Mouse (Mus musculus): ENCODE measurements around the gene Pepd. TPM values are rescaled to one million over a fixed set of nuclear protein-coding genes. Genes with fewer than 3 reads are reported as not detected.

The Pepd gene
- polyA plus RNA-seq, 1 experiment from 2014 or later = 53.4 TPM

- no peak overlapping the region for H3K27ac ChIP-seq
- H3K9me3 ChIP-seq = no peaks in the 10 kb centered on the region
- no peaks in the 10 kb centered on the region for H3K27me3 ChIP-seq
- H3K4me2 ChIP-seq = no peak overlapping the region
- H3K36me3 ChIP-seq = peaks cover 35% of the 10 kb centered on the region
- WGBS = 77% methylated on average over 6 of the region's 6 CpGs
- H3K4me1 ChIP-seq = peaks cover 25% of the 10 kb centered on the region
- no peak for ATAC-seq (ENCODE audit: insufficient number of reproducible peaks, insufficient read depth, low FRiP score, low TSS enrichment, low read depth)
- no peak overlapping the region for H3K4me3 ChIP-seq
- H3K9ac ChIP-seq = no peak overlapping the region
Measured at GRCm38 (mm10) chr7:35030567-35030966, 118.4 kb downstream of the Pepd start.

GRCm38 (mm10) chr7:35035141-35035553, 123.0 kb downstream of the Pepd start:
- H3K4me2 ChIP-seq = no peak overlapping the region
- H3K4me1 ChIP-seq = peaks cover 19% of the 10 kb centered on the region
- no peak overlapping the region for H3K4me3 ChIP-seq
- H3K9ac ChIP-seq = no peak overlapping the region
- no peaks in the 10 kb centered on the region for H3K27me3 ChIP-seq
- peak overlapping the region; percentile 39 for H3K27ac ChIP-seq
- ATAC-seq (ENCODE audit: insufficient number of reproducible peaks, insufficient read depth, low FRiP score, low TSS enrichment, low read depth) = no peak
- H3K36me3 ChIP-seq = peaks cover 50% of the 10 kb centered on the region
- no peaks in the 10 kb centered on the region for H3K9me3 ChIP-seq
- WGBS = 29% methylated on average over 6 of the region's 6 CpGs

GRCm38 (mm10) chr7:35035565-35035964, 123.4 kb downstream of the Pepd start:
- Histone ChIP-seq H3K27me3 (no peaks in the 10 kb centered on the region), H3K4me1 (peaks cover 19% of the 10 kb centered on the region), H3K9ac (no peak overlapping the region), H3K27ac (peak overlapping the region; percentile 39; the same call in 1 of the 2 replicates), H3K4me3 (no peak overlapping the region), H3K4me2 (no peak overlapping the region), H3K9me3 (no peaks in the 10 kb centered on the region), H3K36me3 (peaks cover 54% of the 10 kb centered on the region)
- WGBS = 94% methylated on average over 4 of the region's 4 CpGs
- no peak for ATAC-seq (ENCODE audit: insufficient number of reproducible peaks, insufficient read depth, low FRiP score, low TSS enrichment, low read depth)

GRCm38 (mm10) chr7:35036266-35036731, 124.1 kb downstream of the Pepd start:
- WGBS = 67% methylated on average over 5 of the region's 5 CpGs
- no peak overlapping the region for H3K9ac ChIP-seq

GRCm38 (mm10) chr7:35037408-35037807, 125.2 kb downstream of the Pepd start:
- H3K4me2 ChIP-seq = no peak overlapping the region
- H3K9ac ChIP-seq = no peak overlapping the region
- H3K4me3 ChIP-seq = no peak overlapping the region
- no peaks in the 10 kb centered on the region for H3K9me3 ChIP-seq
- WGBS = 90% methylated on average over 6 of the region's 6 CpGs
- no peaks in the 10 kb centered on the region for H3K27me3 ChIP-seq
- peaks cover 32% of the 10 kb centered on the region for H3K4me1 ChIP-seq
- peaks cover 56% of the 10 kb centered on the region for H3K36me3 ChIP-seq
- H3K27ac ChIP-seq = no peak overlapping the region
- ATAC-seq (ENCODE audit: insufficient number of reproducible peaks, insufficient read depth, low FRiP score, low TSS enrichment, low read depth) = no peak

More at GRCm38 (mm10) chr7:35036266-35036731, 124.1 kb downstream of the Pepd start:
- Histone ChIP-seq H3K4me1 (peaks cover 21% of the 10 kb centered on the region), H3K27me3 (no peaks in the 10 kb centered on the region), H3K9me3 (no peaks in the 10 kb centered on the region), H3K4me3 (no peak overlapping the region), H3K27ac (peak overlapping the region; percentile 48), H3K4me2 (no peak overlapping the region), H3K36me3 (peaks cover 58% of the 10 kb centered on the region)
- no peak for ATAC-seq (ENCODE audit: insufficient number of reproducible peaks, insufficient read depth, low FRiP score, low TSS enrichment, low read depth)

GRCm38 (mm10) chr7:35040176-35040972, 128.2 kb downstream of the Pepd start:
- Histone ChIP-seq H3K9me3 (no peaks in the 10 kb centered on the region), H3K36me3 (peaks cover 62% of the 10 kb centered on the region), H3K4me3 (no peak overlapping the region), H3K9ac (no peak overlapping the region), H3K4me2 (no peak overlapping the region), H3K27ac (no peak overlapping the region), H3K4me1 (peaks cover 41% of the 10 kb centered on the region), H3K27me3 (no peaks in the 10 kb centered on the region)
- no peak for ATAC-seq (ENCODE audit: insufficient number of reproducible peaks, insufficient read depth, low FRiP score, low TSS enrichment, low read depth)
- WGBS = 88% methylated on average over 9 of the region's 9 CpGs

GRCm38 (mm10) chr7:35041286-35042208, 129.4 kb downstream of the Pepd start:
- Histone ChIP-seq H3K27ac (0 out of 2 replicates have a peak overlapping the region, but pooled peaks have one; percentile 76), H3K9ac (no peak overlapping the region), H3K4me3 (no peak overlapping the region), H3K9me3 (no peaks in the 10 kb centered on the region), H3K4me2 (no peak overlapping the region), H3K27me3 (no peaks in the 10 kb centered on the region), H3K4me1 (peaks cover 30% of the 10 kb centered on the region), H3K36me3 (peaks cover 72% of the 10 kb centered on the region)
- 66% methylated on average over 2 of the region's 2 CpGs for WGBS
- ATAC-seq (ENCODE audit: insufficient number of reproducible peaks, insufficient read depth, low FRiP score, low TSS enrichment, low read depth) = no peak

- Histone ChIP-seq H3K4me2 (no peak overlapping the region), H3K36me3 (peaks cover 74% of the 10 kb centered on the region), H3K27me3 (no peaks in the 10 kb centered on the region), H3K4me1 (peaks cover 30% of the 10 kb centered on the region), H3K9ac (no peak overlapping the region), H3K9me3 (no peaks in the 10 kb centered on the region), H3K4me3 (no peak overlapping the region), H3K27ac (peak overlapping the region; percentile 76; the same call in 1 of the 2 replicates)
- ATAC-seq (ENCODE audit: insufficient number of reproducible peaks, insufficient read depth, low FRiP score, low TSS enrichment, low read depth) = no peak
Measured at GRCm38 (mm10) chr7:35042209-35042554, 130.0 kb downstream of the Pepd start.

- peaks cover 30% of the 10 kb centered on the region for H3K4me1 ChIP-seq
- no peaks in the 10 kb centered on the region for H3K9me3 ChIP-seq
- H3K27ac ChIP-seq = peak overlapping the region; percentile 76
- ATAC-seq (ENCODE audit: insufficient number of reproducible peaks, insufficient read depth, low FRiP score, low TSS enrichment, low read depth) = peak; percentile 68
- no peaks in the 10 kb centered on the region for H3K27me3 ChIP-seq
- no peak overlapping the region for H3K4me3 ChIP-seq
- no peak overlapping the region; the same call in 1 of the 2 replicates for H3K9ac ChIP-seq
- peaks cover 69% of the 10 kb centered on the region for H3K36me3 ChIP-seq
- 30% methylated on average over 5 of the region's 5 CpGs for WGBS
- no peak overlapping the region for H3K4me2 ChIP-seq
Measured at GRCm38 (mm10) chr7:35042759-35043217, 130.6 kb downstream of the Pepd start.

- no peaks in the 10 kb centered on the region for H3K27me3 ChIP-seq
- ATAC-seq (ENCODE audit: insufficient number of reproducible peaks, insufficient read depth, low FRiP score, low TSS enrichment, low read depth) = no peak
- WGBS = 88% methylated on average over 10 of the region's 10 CpGs
Measured at GRCm38 (mm10) chr7:35043266-35043817, 131.2 kb downstream of the Pepd start.

GRCm38 (mm10) chr7:35044719-35045118, 132.5 kb downstream of the Pepd start:
- Histone ChIP-seq H3K27ac (no peak overlapping the region), H3K9ac (no peak overlapping the region), H3K9me3 (no peaks in the 10 kb centered on the region), H3K4me1 (peaks cover 30% of the 10 kb centered on the region), H3K27me3 (no peaks in the 10 kb centered on the region), H3K36me3 (peaks cover 60% of the 10 kb centered on the region), H3K4me3 (no peak overlapping the region), H3K4me2 (no peak overlapping the region)
- 88% methylated on average over 2 of the region's 2 CpGs for WGBS
- ATAC-seq (ENCODE audit: insufficient number of reproducible peaks, insufficient read depth, low FRiP score, low TSS enrichment, low read depth) = no peak

More at GRCm38 (mm10) chr7:35043266-35043817, 131.2 kb downstream of the Pepd start:
- Histone ChIP-seq H3K4me3 (no peak overlapping the region), H3K9ac (peak overlapping the region; percentile 7; the same call in 1 of the 2 replicates), H3K4me1 (peaks cover 30% of the 10 kb centered on the region), H3K9me3 (no peaks in the 10 kb centered on the region), H3K4me2 (no peak overlapping the region), H3K27ac (peak overlapping the region; percentile 76; the same call in 1 of the 2 replicates), H3K36me3 (peaks cover 65% of the 10 kb centered on the region)
